Mouse (Mus musculus): Measurements from ENCODE around the gene Lpp. TPM values are rescaled to one million over a fixed set of nuclear protein-coding genes. Genes with fewer than 3 reads are reported as not detected.

The Lpp gene
- total RNA-seq, 1 experiment from 2014 or later = 24.1 TPM

- no peak for ATAC-seq (ENCODE audit: extremely low read depth, insufficient number of reproducible peaks, low FRiP score, poor library complexity, severe bottlenecking)
Observed at GRCm38 (mm10) chr16:24490751-24491485, 97.6 kb downstream of the Lpp start.

DNA sequence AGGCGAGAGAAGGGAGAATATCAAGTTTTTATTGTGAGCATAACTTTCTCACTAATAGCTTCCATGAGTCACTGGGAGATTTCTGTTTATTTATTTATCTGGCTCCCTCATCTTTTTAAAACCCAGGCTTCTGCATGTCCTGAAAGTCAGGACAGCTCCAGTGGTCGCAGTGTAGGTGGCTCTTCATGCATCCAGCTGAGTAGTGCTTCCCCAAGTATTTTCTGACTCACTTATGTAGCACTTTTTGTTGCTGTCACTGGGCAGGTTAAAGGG, 98.1 kb downstream of the Lpp start:
- no peak for ATAC-seq (ENCODE audit: extremely low read depth, insufficient number of reproducible peaks, low FRiP score, poor library complexity, severe bottlenecking)

- ATAC-seq (ENCODE audit: extremely low read depth, insufficient number of reproducible peaks, low FRiP score, poor library complexity, severe bottlenecking) = no peak
Observed at GRCm38 (mm10) chr16:24492194-24492940, 99.1 kb downstream of the Lpp start.

DNA sequence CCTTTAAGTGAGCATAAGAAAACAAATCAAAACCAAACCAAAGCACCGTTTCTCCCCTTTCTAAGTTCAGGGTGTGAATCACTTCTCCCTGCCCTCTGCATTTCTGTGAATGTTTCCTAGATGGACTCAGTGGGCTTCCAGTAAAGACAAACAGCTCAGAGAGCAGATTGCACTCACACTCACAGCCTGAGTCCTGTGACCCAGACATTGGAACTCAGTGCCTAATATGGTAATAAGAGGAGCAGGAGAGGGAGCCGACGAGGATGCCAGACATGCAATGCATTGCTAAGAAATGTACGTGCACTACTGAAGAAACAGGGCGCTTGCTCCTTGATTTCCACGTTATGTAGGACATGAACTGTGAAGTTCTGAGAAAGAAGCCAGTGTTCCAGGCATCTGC, 101.2 kb downstream of the Lpp start:
- no peak for ATAC-seq (ENCODE audit: extremely low read depth, insufficient number of reproducible peaks, low FRiP score, poor library complexity, severe bottlenecking)

DNA sequence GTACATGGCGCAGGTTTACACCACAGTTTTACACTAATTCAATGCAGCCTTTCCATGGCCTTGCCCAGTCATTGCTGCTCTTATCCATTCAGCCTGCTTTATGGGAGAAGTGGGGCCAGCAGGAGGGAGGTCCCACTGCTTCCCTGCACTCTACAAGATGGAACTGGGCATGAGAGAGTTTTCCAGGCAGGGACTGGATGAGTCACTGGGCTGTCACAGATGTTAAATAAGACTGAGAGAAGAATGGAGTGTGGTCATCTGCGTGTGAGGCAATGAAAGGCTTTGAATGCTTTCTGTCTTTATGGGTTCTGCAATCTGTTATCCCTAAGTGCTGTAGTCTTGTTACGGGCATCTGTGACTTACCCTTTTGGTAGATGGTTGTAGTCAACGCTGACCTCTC, 102.2 kb downstream of the Lpp start:
- ATAC-seq (ENCODE audit: extremely low read depth, insufficient number of reproducible peaks, low FRiP score, poor library complexity, severe bottlenecking) = no peak

GRCm38 (mm10) chr16:24496635-24497034, 103.3 kb downstream of the Lpp start:
- ATAC-seq (ENCODE audit: extremely low read depth, insufficient number of reproducible peaks, low FRiP score, poor library complexity, severe bottlenecking) = no peak

DNA sequence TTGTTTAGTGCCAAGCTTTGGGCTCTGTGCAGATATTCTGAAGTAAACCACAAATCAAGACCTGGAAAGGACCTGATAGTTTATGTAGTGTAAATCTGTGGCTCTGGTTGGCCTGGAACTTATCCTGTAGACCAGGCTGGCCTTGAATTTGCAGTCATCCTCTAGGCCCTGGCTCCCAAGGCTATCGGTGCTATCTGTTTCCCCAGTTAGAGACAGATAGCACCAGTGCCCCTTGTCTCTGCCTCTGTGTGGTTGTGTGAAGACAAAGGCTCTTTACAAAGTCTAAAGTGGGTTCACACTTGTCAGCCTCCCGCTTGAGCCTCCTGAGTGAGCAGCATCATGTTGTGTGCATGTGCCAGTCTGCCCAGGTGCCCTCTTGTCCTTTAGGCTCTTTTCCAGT, 104.1 kb downstream of the Lpp start:
- ATAC-seq (ENCODE audit: extremely low read depth, insufficient number of reproducible peaks, low FRiP score, poor library complexity, severe bottlenecking) = no peak

DNA sequence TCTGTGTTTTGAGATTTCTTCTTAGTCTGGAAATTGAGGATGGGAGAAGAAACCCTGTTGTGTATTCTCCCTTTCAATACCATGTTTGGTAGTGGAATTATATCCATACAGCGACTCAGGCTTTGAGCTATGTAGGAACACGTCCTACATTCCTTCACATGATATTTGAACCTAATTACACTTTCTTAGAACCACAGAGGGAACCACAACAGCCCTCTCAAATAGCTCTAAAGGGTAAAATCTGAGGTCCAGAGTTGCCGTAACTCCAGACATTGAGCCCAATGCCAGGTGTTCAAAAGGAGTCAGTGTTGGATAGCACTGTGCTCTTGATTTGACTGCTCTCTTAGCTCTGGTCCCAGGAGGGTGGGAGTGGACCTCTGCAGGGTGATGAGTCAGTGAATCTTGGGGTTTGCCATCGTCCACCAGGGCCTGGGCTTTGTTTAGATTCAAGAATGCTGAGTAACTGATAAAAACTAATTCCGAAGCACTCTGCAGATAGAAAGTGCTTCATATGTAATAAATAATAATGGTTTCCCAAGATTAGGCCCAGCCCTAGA, 104.9 kb downstream of the Lpp start:
- no peak for ATAC-seq (ENCODE audit: extremely low read depth, insufficient number of reproducible peaks, low FRiP score, poor library complexity, severe bottlenecking)

DNA sequence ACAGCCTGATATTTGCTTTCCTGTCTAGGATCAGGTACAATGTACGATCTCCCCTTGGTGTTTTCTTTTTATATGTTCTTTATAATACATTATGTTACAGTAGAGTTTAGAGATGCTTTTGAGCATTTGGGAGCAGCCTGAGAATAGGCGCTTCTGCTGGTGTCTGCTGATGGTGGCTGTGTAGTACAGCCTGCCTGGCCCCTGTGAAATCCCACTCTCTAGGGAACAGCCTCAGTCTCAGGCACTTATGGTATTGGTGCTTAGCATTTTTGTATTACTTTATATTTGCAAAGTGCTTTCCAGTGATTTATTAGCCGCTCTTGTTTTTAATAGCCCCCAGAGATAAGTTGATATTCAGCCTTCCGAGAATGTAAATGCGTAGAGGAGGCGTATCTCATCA, 107.9 kb downstream of the Lpp start:
- ATAC-seq (ENCODE audit: extremely low read depth, insufficient number of reproducible peaks, low FRiP score, poor library complexity, severe bottlenecking) = no peak

GRCm38 (mm10) chr16:24501628-24502294, 108.5 kb downstream of the Lpp start:
- no peak for ATAC-seq (ENCODE audit: extremely low read depth, insufficient number of reproducible peaks, low FRiP score, poor library complexity, severe bottlenecking)

GRCm38 (mm10) chr16:24502295-24502823, 109.1 kb downstream of the Lpp start:
- no peak for ATAC-seq (ENCODE audit: extremely low read depth, insufficient number of reproducible peaks, low FRiP score, poor library complexity, severe bottlenecking)

DNA sequence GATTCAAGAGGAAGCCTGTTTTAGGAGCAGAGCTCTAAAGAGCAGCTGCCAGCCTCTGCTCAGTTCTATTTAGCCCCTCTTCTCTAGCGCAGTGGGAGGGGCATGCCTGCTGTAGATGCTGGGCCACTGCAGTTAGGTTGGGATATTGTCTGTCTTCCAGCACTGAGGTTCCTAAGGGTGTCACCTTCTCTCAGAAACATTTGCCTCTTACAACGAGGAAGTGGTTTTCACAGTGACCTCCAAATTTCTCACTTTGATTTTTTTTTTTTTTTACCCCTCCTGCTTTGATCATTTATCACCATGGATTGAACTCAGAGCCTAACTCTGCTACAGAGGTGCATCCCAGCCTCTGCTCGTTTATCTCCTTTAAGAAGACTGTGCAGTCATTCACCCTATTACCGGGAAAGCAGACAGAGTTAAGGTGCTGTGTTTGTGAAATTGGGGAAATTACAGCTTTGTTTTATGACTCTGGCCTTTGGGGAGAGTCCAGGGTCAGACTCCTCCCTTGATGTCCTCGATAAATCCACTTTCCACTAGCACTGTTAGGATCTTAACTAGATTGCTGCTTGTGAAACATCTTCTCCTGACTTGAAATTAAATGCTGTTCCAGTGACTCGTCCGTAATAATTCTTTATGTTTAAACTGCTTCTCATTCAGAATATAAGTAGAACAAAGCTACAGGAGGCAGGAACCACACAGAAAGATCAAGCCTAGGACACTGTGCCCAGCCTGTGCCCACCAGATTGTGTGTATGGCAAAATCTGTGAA, 111.7 kb downstream of the Lpp start:
- ATAC-seq (ENCODE audit: extremely low read depth, insufficient number of reproducible peaks, low FRiP score, poor library complexity, severe bottlenecking) = no peak

DNA sequence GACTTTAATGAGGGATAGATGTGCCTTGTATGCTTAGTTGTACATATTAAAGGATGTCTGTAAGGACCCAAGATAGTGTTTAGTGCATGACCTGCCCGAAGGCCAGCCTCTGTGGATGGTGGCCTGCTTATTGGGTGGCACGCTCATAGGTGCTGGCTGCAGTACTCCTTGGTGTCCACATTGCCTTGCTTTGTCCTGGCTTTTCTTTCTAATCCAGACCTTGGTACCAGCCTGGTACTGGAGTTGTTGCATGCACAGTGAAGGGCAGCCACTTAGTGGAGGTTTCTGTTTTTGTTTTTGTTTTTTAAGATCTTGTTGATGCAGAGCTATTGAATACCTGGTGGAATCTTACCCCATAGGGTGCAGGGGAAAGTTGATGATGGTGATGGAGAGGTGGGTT, 112.9 kb downstream of the Lpp start:
- no peak for ATAC-seq (ENCODE audit: extremely low read depth, insufficient number of reproducible peaks, low FRiP score, poor library complexity, severe bottlenecking)

GRCm38 (mm10) chr16:24506740-24507139, 113.4 kb downstream of the Lpp start:
- no peak for ATAC-seq (ENCODE audit: extremely low read depth, insufficient number of reproducible peaks, low FRiP score, poor library complexity, severe bottlenecking)

DNA sequence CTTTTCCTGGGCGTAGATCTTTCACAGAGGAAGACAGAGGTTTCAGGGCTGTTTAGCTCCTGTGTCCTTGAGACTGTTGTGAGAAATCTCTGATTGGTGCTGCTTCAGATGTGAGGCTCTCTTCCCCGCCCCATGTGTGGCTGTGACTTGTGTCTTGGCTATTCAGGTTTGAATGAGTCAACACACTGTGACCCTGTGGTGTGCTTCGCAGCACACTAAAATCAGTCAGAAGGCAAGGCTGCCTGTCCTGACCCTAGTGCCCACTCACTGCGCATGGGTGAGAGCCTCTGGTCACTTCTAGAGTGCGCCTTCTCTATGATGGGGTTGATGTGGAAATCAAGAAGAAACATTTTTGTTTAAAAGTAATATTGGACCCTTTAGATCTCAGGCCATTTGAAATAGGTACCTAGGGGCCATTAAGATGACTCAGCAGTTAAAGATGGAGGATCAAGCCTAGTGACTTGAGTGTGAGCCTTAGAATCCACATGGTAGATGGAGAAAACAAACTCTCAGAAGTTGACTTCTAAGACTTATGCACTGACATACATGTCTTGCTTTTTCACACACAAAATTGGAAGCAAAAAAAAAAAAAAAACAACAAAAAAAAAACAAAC, 114.7 kb downstream of the Lpp start:
- ATAC-seq (ENCODE audit: extremely low read depth, insufficient number of reproducible peaks, low FRiP score, poor library complexity, severe bottlenecking) = no peak

DNA sequence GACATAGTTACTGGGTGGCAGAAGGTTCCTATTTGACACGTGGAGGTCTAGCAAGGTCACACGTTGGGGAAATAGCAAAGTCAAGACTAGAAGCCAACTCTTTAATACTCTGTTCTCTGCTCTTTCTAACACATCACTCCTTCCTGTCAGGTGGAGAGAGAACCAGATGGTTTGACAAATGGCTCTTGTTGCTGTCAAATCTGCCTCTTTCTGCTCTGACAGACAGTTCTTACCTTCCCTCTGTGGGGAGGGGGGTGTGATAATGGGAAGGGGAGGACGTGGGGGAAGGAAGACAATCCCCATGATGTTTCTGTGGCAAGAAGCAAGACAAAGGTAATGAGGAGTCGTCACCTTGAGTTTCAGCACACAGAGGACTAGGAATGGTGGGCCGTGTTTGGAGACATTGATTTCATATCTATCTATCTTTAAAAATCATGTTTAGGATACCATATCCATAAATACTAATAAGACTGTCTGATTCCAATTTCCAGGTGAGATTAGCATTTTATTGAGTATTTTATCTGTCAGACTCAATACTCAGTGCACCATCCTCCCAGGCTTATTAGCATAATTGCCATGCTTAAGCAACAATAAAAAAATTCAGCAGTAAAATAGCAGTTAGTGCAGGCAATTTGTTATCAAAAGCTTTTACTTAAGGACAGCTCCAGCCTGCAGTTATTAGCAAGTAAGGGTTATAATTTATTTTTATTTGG, 115.9 kb downstream of the Lpp start:
- ATAC-seq (ENCODE audit: extremely low read depth, insufficient number of reproducible peaks, low FRiP score, poor library complexity, severe bottlenecking) = no peak

GRCm38 (mm10) chr16:24509813-24510166, 116.5 kb downstream of the Lpp start:
- no peak for ATAC-seq (ENCODE audit: extremely low read depth, insufficient number of reproducible peaks, low FRiP score, poor library complexity, severe bottlenecking)

DNA sequence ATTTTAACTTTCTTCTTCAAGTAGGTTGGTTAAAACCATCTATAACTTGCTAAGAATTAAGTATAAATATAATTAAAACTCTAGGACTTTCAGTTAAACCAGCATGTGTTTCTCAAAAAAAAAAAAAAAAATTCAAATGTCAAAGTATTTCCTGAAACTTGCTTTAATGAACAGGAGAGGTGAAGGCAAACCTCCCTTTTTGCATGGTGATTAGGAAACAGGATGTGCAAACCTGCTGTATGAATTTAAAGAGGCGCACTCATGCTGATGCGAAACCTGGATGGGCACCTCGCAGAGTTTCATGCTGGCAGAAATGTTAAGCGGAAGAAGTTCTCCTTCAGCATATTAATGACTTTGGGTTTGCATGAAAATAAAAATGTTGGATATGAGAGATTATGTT, 119.9 kb downstream of the Lpp start:
- no peak for ATAC-seq (ENCODE audit: extremely low read depth, insufficient number of reproducible peaks, low FRiP score, poor library complexity, severe bottlenecking)
